Mouse (Mus musculus): ENCODE measurements at regions not wholly inside any gene's neighbourhood (a gene's known extent, or its start where the extent isn't known, plus 50 kb on each side); places are given as distances from the start of the nearest gene placed in this dataset.
A peak's percentile ranks its signal among the peaks of the same experiment; 100 is the strongest.
"Not testable (repeated sequence)": the region's sequence is repeated elsewhere in the genome, so short reads cannot be mapped to it uniquely, and the experiment has no call there.

GRCm38 (mm10) chr14:104410730-104411129 lies 57.1 kb downstream of the Pou4f1 start:
- DNase-seq, result no peak

- DNase-seq, result no peak
Observed at GRCm38 (mm10) chr14:104410292-104410691, 57.5 kb downstream of the Pou4f1 start.

- no peak for DNase-seq
Observed at GRCm38 (mm10) chr14:104406062-104406461, 61.7 kb downstream of the Pou4f1 start.

- DNase-seq, result no peak
Observed at GRCm38 (mm10) chr14:104389297-104390071, 78.3 kb downstream of the Pou4f1 start.

- DNase-seq, result no peak
Observed at GRCm38 (mm10) chr14:104388879-104389278, 78.9 kb downstream of the Pou4f1 start.

- DNase-seq, result no peak
Observed at GRCm38 (mm10) chr14:104380986-104381385, 86.8 kb downstream of the Pou4f1 start.

GRCm38 (mm10) chr14:104372776-104373175 lies 95.0 kb downstream of the Pou4f1 start:
- no peak for DNase-seq

GRCm38 (mm10) chr14:104356636-104357035 lies 111.2 kb downstream of the Pou4f1 start:
- no peak for DNase-seq

GRCm38 (mm10) chr14:104336783-104337182 lies 131.0 kb downstream of the Pou4f1 start:
- DNase-seq, result not testable (repeated sequence)

- no peak for DNase-seq
Observed at GRCm38 (mm10) chr14:104326089-104326488, 141.7 kb downstream of the Pou4f1 start.

- no peak for DNase-seq
Observed at GRCm38 (mm10) chr14:104300141-104300540, 167.7 kb downstream of the Pou4f1 start.

- DNase-seq, result no peak
Observed at GRCm38 (mm10) chr14:104298312-104298711, 169.5 kb downstream of the Pou4f1 start.

GRCm38 (mm10) chr14:104297316-104298311 lies 170.2 kb downstream of the Pou4f1 start:
- DNase-seq, result no peak

GRCm38 (mm10) chr14:104293814-104294213 lies 174.0 kb downstream of the Pou4f1 start:
- DNase-seq, result no peak

- no peak for DNase-seq
Observed at GRCm38 (mm10) chr14:104293147-104293546, 174.7 kb downstream of the Pou4f1 start.

GRCm38 (mm10) chr14:104280353-104280752 lies 187.4 kb downstream of the Pou4f1 start:
- peak; percentile 48 for DNase-seq

- peak; percentile 83 for DNase-seq
Observed at GRCm38 (mm10) chr14:104279890-104280289, 187.9 kb downstream of the Pou4f1 start.

- no peak for DNase-seq
Observed at GRCm38 (mm10) chr14:104274752-104275151, 193.0 kb downstream of the Pou4f1 start.

GRCm38 (mm10) chr14:104264919-104265764 lies 202.7 kb downstream of the Pou4f1 start:
- no peak for DNase-seq

- no peak for DNase-seq
Observed at GRCm38 (mm10) chr14:104216965-104217364, 250.8 kb downstream of the Pou4f1 start.

- DNase-seq, result peak; percentile 1
Observed at GRCm38 (mm10) chr14:104210719-104211118, 257.1 kb downstream of the Pou4f1 start.

- DNase-seq, result no peak
Observed at GRCm38 (mm10) chr14:104208855-104209254, 258.9 kb downstream of the Pou4f1 start.

All from cerebellum, adult 9-11 months (tissue).